7 mouse cellular contexts compared by ENCODE assay signal in genomic region chr4:139926161-139926561, GRCm38 (mm10). TPM values are rescaled to one million over a fixed set of nuclear protein-coding genes. Genes with fewer than 3 reads are reported as not detected.
A peak's percentile ranks its signal among the peaks of the same experiment; 100 is the strongest.
DNase-seq lines count a peak whose midpoint lies in the region; ATAC-seq and TF ChIP-seq lines count a peak whose summit lies in the region.

No protein-coding gene starts in this region.

- peaks cover 46% of the 10 kb centered on the region for H3K27me3 ChIP-seq in embryonic facial prominence, embryonic 13.5 days
- H3K27me3 ChIP-seq in midbrain, postnatal 0 days (ENCODE audit: insufficient read depth, low read length): no peaks in the 10 kb centered on the region; the same call in 1 of the 2 replicates

- ATAC-seq in embryonic facial prominence, embryonic 13.5 days (ENCODE audit: insufficient number of reproducible peaks, insufficient read depth, low FRiP score, low TSS enrichment, low read depth): no peak
- ATAC-seq in midbrain, postnatal 0 days (ENCODE audit: low FRiP score): peak; percentile 53; the same call in 1 of the 2 replicates

- H3K4me2 ChIP-seq in embryonic facial prominence, embryonic 13.5 days: peak overlapping the region; percentile 60
- peak overlapping the region; percentile 49 for H3K4me2 ChIP-seq in midbrain, postnatal 0 days (ENCODE audit: low read depth, low read length, poor library complexity, severe bottlenecking)

- no peaks in the 10 kb centered on the region for H3K36me3 ChIP-seq in embryonic facial prominence, embryonic 13.5 days
- no peaks in the 10 kb centered on the region for H3K36me3 ChIP-seq in midbrain, postnatal 0 days (ENCODE audit: insufficient read depth, low read length)

- H3K27ac ChIP-seq in embryonic facial prominence, embryonic 13.5 days: 0 out of 2 replicates have a peak overlapping the region, but pooled peaks have one; percentile 23
- H3K27ac ChIP-seq in midbrain, postnatal 0 days (ENCODE audit: low read depth, low read length): peak overlapping the region; percentile 73

- H3K4me1 ChIP-seq in embryonic facial prominence, embryonic 13.5 days: peaks cover 20% of the 10 kb centered on the region
- H3K4me1 ChIP-seq in midbrain, postnatal 0 days (ENCODE audit: insufficient read depth, low read length): peaks cover 16% of the 10 kb centered on the region; the same call in 1 of the 2 replicates

- H3K4me3 ChIP-seq in embryonic facial prominence, embryonic 13.5 days: peak overlapping the region; percentile 33
- peak overlapping the region; percentile 19; the same call in 1 of the 2 replicates for H3K4me3 ChIP-seq in midbrain, postnatal 0 days (ENCODE audit: low read depth, low read length)

- 4% methylated on average over 11 of the region's 11 CpGs for WGBS in embryonic facial prominence, embryonic 13.5 days
- WGBS in midbrain, postnatal 0 days: 4% methylated on average over 11 of the region's 11 CpGs

- no peak for TF ChIP-seq CTCF in midbrain, postnatal 0 days (IDR thresholded peaks at IDR 0.05)

- peak; percentile 79 for DNase-seq in brain, embryonic 18.5 days (ENCODE audit: low read depth, low spot score)
- DNase-seq in layer of hippocampus, adult 18-20 months (ENCODE audit: low spot score in 2 of 2): peak; percentile 66 to 71
- peak; percentile 80 for DNase-seq in midbrain, postnatal 0 days (ENCODE audit: low spot score)
- DNase-seq in T-cell, adult 2 months (ENCODE audit: low spot score): no peak
- DNase-seq in urinary bladder, postnatal 4 days (ENCODE audit: low spot score in 2 of 2): no peak
- no peak for DNase-seq in lung, postnatal 14 days

- H3K9ac ChIP-seq in embryonic facial prominence, embryonic 13.5 days: 0 out of 2 replicates have a peak overlapping the region, but pooled peaks have one; percentile 27
- H3K9ac ChIP-seq in midbrain, postnatal 0 days (replicated peaks; ENCODE audit: low read length, poor library complexity, severe bottlenecking): 0 out of 2 replicates have a peak overlapping the region, but pooled peaks have one; percentile 24

- no peaks in the 10 kb centered on the region for H3K9me3 ChIP-seq in embryonic facial prominence, embryonic 13.5 days
- no peaks in the 10 kb centered on the region for H3K9me3 ChIP-seq in midbrain, postnatal 0 days (ENCODE audit: low read length)

RNA-seq across cellular contexts. Expression of gene Klhdc7a, which starts 41.7 kb away (rescaled TPM):
- 0.03 and 0.06 TPM in 2 replicates for polyA plus RNA-seq in embryonic facial prominence, embryonic 13.5 days (2015; fragmentation: Nextera tagmentation; extraction: Ambion mirVana)
- 10 to 100 TPM; 10.1 to 11.1 TPM for total RNA-seq in layer of hippocampus, adult 18-20 months (2021)
- 1.1 and 1.4 TPM in 2 replicates for total RNA-seq in midbrain, postnatal 0 days (2014; rRNA removed)
- 0.25 and 0.36 TPM in 2 replicates for polyA plus RNA-seq in midbrain, postnatal 0 days (2015; fragmentation: Nextera tagmentation; extraction: Ambion mirVana)

Comparison
In these comparisons a context has a peak if more than half of its experiments do, and no peak if none do; other contexts are left out.
1. DNase-seq: peak in brain, embryonic 18.5 days (single experiment), layer of hippocampus, adult 18-20 months (2 of 2) and midbrain, postnatal 0 days (single experiment); none in T-cell, adult 2 months (single experiment), urinary bladder, postnatal 4 days (0 of 2) and lung, postnatal 14 days (single experiment).